Mouse (Mus musculus) liver, embryonic 18 days (tissue): ENCODE measurements around the gene Spaca4. TPM values are rescaled to one million over a fixed set of nuclear protein-coding genes. Genes with fewer than 3 reads are reported as not detected.

ENCODE experiments used
- polyA plus RNA-seq: library from polyadenylated mRNA; depleted of rRNA; stranded (reverse); fragments of >200 nt; gene quantifications from 2 replicates; pipeline ENCODE4 v1.2.3, GENCODE M21; 2012; rRNA removed

Gene Spaca4
- not detected in 2 replicates for polyA plus RNA-seq

GRCm38 (mm10) chr7:45725713-45726112, at the start of gene Spaca4:
TSS of gene Spaca4 (minus strand) at chr7:45725813.

DNA sequence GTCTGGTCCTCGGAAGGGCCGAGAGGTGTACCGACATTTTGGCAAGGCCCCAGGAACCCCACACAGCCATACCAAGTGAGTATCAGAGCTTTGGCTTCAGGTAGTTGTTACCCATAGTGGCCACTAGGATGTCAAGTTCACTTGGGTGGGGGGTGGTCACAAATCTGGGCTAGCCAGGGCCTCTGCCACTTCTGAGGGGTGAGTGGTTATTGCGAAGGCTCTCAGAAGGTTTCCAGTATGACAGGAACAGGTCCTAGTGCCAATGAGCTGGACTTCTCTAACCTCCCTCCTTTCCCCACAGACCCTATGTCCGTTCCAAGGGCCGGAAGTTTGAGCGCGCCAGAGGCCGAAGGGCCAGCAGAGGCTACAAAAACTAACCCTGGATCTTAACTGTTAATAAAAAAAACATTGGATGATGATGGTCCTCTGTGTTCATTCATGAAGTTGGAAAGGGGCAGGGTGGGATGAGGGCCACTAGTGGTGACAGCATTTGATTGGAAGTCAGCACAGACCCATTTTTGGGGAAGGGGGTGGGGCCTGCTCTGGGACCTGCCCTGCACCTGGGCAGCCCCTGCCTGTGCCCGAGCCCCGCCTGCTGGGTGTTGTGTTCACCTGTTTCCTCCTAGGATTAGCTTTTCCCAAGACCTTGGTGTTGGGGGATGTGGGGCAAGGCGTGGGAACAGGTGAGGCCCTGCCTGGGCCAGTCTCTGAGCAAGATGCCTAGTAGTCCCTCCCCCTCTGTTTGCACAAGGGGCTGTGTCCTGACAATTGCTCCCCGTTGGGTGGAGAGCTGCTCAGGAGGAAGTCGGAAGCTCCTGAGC, 5.0 kb downstream of the Spaca4 start, which contains the start of gene Fam83e:
TSS of gene Fam83e (plus strand) at position 800 of the 821 bp plus-strand sequence.

DNA sequence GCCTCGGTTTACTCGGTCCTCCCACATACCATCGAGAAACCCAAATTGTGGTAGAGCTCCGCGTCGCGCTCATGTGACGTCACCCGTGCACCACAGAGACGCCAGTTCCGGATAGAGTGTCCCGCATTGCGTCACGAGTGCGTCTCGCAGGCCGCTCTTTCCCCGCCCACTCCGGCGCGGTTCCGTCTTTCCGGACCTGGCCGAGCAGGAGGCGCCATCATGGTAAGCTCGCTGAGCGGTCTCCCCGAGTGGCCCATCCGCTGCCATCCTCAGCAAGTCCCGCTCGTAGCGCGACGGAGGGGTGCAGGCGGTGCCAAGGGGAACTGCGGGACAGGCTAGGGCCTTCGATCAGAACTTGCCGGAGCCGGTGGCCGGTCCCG, 7.7 kb downstream of the Spaca4 start, which contains the start of gene Sphk2:
TSS of gene Sphk2 (minus strand) at position 85 of the 380 bp plus-strand sequence.

DNA sequence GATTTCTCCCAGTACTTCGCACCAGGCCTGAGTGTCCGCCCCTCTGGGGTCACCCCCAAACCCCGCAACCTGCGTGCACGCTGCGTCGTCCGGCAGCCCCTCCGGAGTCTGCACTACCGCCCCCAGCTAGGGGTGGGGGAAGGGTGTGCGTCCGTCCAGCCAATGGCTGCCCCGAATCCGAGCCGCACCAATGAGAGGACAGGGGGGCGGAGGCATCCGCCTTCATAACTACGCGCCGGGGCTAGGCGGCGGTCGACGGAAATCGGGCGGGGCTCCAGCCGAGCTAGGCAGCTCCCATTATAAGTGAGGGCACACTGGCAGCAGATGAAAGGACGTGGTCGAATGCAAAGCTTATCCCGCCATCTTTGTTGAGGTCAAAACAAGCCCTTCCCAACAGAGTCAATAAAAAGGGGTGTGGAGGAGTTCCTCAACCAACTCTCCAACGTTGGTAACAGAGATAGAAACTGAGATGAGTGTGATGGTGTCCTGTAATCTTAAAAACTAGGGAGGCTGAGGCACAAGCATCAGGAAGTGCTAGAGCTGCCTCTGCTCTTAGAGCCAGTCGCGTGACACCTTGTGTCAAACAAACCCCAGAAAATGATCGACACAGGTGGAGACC, 10.4 kb downstream of the Spaca4 start, which contains the start of gene Rpl18:
TSS of gene Rpl18 (plus strand) at position 368 of the 619 bp plus-strand sequence.

GRCm38 (mm10) chr7:45704730-45705442, 20.7 kb downstream of the Spaca4 start, which contains the start of gene Dbp:
TSS of gene Dbp (plus strand) at chr7:45705088.

GRCm38 (mm10) chr7:45699523-45700141, 26.0 kb downstream of the Spaca4 start, which contains the start of gene Car11:
TSS of gene Car11 (plus strand) at chr7:45699843.

DNA sequence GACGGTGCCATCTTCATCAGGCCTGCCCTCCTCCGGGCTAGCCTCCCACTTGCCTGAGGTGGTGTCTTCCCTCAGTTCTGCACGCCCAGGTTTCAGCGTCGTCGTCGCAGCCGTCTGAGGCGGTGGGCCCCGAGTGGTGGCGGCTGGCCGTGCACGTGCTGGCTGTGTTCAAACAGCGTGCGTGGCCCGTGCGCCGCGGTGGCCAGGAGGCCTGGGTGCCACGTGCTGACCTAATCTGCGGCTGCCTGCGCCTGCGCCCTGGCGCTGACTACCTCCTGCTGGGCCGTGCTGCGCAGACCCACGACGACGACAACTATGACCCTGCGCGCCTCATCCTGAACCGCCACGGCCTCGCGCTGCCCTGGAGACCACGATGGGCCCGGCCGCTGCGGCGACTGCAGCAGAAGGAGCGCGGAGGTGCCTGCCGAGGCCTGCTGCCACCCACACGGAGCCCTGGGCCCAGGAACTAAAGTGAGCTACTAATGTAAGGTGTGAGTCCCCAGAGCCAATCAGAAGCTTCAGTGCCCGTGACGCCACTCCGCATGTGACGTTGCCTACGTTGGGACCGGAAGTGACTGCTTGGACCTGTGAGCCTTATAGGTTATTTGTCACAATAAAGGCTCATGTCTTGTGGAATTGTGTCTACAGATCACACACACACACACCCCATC, 31.6 kb downstream of the Spaca4 start, which contains the start of gene Sec1:
TSS of gene Sec1 (minus strand) at position 482 of the 671 bp plus-strand sequence.

GRCm38 (mm10) chr7:45683396-45684050, 42.1 kb downstream of the Spaca4 start, which contains the start of gene Ntn5:
TSS of gene Ntn5 (plus strand) at chr7:45684022.

Other genes starting within 250 kb of the Spaca4 start
- 0.12 and 0.15 TPM in 2 replicates for gene Tulp2, start 243.9 kb downstream of the Spaca4 start, polyA plus RNA-seq
- 0.12 TPM in 1 of 2 replicates, not detected in the other for gene Gm45808, start 239.0 kb downstream of the Spaca4 start, polyA plus RNA-seq
- 5.7 and 6.5 TPM in 2 replicates for gene Dhdh, start 237.0 kb downstream of the Spaca4 start, polyA plus RNA-seq
- 75.2 and 76.4 TPM in 2 replicates for gene Nucb1, start 215.4 kb downstream of the Spaca4 start, polyA plus RNA-seq
- 79.7 and 101 TPM in 2 replicates for gene Ppp1r15a, start 199.5 kb downstream of the Spaca4 start, polyA plus RNA-seq
- 1.2 and 1.7 TPM in 2 replicates for gene Plekha4, start 199.5 kb downstream of the Spaca4 start, polyA plus RNA-seq
- 0.78 and 1.3 TPM in 2 replicates for gene Hsd17b14, start 170.9 kb downstream of the Spaca4 start, polyA plus RNA-seq
- gene Bcat2, start 155.7 kb downstream of the Spaca4 start, polyA plus RNA-seq = 41.1 and 45.0 TPM in 2 replicates
- 3.1 and 3.5 TPM in 2 replicates for gene Fgf21, start 110.3 kb downstream of the Spaca4 start, polyA plus RNA-seq
- gene Fut1, start 108.5 kb downstream of the Spaca4 start, polyA plus RNA-seq = 0.17 and 0.24 TPM in 2 replicates
- gene Izumo1, start 104.0 kb downstream of the Spaca4 start, polyA plus RNA-seq = 0.09 and 0.12 TPM in 2 replicates
- 3.2 and 3.6 TPM in 2 replicates for gene Rasip1, start 98.3 kb downstream of the Spaca4 start, polyA plus RNA-seq
- 0.50 TPM in 2 replicates for gene Mamstr, start 85.8 kb downstream of the Spaca4 start, polyA plus RNA-seq
- 0.04 and 0.05 TPM in 2 replicates for gene Fut2, start 59.4 kb downstream of the Spaca4 start, polyA plus RNA-seq
- 0.01 and 0.04 TPM in 2 replicates for gene Ntn5, start 41.8 kb downstream of the Spaca4 start, polyA plus RNA-seq
- 0.01 and 0.02 TPM in 2 replicates for gene Sec1, start 31.4 kb downstream of the Spaca4 start, polyA plus RNA-seq
- 0.48 and 0.74 TPM in 2 replicates for gene Car11, start 26.0 kb downstream of the Spaca4 start, polyA plus RNA-seq
- 0.84 and 0.87 TPM in 2 replicates for gene Dbp, start 20.7 kb downstream of the Spaca4 start, polyA plus RNA-seq
- gene Rpl18, start 10.4 kb downstream of the Spaca4 start, polyA plus RNA-seq = 485 and 498 TPM in 2 replicates
- 9.6 and 10.4 TPM in 2 replicates for gene Sphk2, start 7.8 kb downstream of the Spaca4 start, polyA plus RNA-seq
- gene Fam83e, start 4.6 kb downstream of the Spaca4 start, polyA plus RNA-seq = 0.14 and 0.16 TPM in 2 replicates
- 0.06 and 0.10 TPM in 2 replicates for gene Lmtk3, start 57.9 kb upstream of the Spaca4 start, polyA plus RNA-seq
- 0.13 and 0.35 TPM in 2 replicates for gene Sult2b1, start 58.9 kb upstream of the Spaca4 start, polyA plus RNA-seq
- 15.6 and 16.9 TPM in 2 replicates for gene Cyth2, start 88.8 kb upstream of the Spaca4 start, polyA plus RNA-seq
- 0.07 and 0.11 TPM in 2 replicates for gene Kcnj14, start 99.0 kb upstream of the Spaca4 start, polyA plus RNA-seq
- 8.0 and 8.4 TPM in 2 replicates for gene Grwd1, start 105.1 kb upstream of the Spaca4 start, polyA plus RNA-seq
- gene Kdelr1, start 147.0 kb upstream of the Spaca4 start, polyA plus RNA-seq = 101 and 102 TPM in 2 replicates
- gene Grin2d, start 152.6 kb upstream of the Spaca4 start, polyA plus RNA-seq = 0.10 and 0.12 TPM in 2 replicates
- 0.16 and 0.32 TPM in 2 replicates for gene Syngr4, start 170.9 kb upstream of the Spaca4 start, polyA plus RNA-seq
- gene Tmem143, start 171.1 kb upstream of the Spaca4 start, polyA plus RNA-seq = 11.3 and 12.3 TPM in 2 replicates
- 32.1 and 34.4 TPM in 2 replicates for gene Emp3, start 195.6 kb upstream of the Spaca4 start, polyA plus RNA-seq
- gene Ccdc114, start 198.3 kb upstream of the Spaca4 start, polyA plus RNA-seq = 1.1 and 1.6 TPM in 2 replicates